Mouse (Mus musculus) naive thymus-derived CD4-positive, alpha-beta T cell, adult 2 months (primary cell): Measurements from ENCODE around the gene Gabrb2.

Experiments used
- DNase-seq: peaks from one replicate; pipeline ENCODE4 v3.0.0-alpha.2; 2011; ENCODE audit warnings: low read depth

Gabrb2 gene

DNA sequence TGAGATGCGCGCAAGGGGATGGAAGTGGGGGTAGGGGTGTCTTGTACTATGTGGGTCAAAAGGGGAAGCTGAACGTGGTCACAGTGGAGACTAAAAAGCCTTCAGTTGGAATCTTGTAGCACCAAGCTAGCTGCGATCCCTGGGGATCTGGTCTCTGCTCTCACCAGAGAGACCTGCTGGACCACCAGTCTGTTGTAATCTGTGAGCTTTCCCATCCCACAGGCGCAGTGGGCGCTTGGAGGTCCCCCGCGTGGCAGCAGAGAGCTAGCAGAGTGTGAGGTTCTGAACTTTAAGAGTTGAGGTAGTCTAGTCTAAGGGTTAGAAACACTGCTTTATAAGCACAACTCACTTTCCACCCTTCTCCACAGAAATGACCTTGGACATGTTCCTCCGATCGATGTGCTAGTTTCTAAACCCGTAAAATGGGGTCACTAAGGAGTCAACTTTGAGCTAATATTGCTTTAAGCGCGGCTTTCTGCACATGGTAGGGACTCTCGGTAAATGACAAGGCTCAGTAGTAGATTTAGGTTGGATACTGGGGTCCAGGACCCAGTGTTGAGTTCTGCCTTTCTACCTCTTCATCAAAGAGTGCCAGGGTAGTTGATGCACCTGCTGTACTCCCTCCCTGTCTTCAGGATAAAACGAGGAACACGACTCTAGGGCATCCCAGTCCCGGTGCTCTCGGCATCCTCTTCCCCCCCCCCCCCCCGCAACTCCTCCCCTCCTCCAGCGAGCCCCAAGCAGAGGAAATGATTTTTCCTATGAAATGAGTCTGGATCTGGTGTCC is at the start of gene Gabrb2:
TSS of gene Gabrb2 (plus strand) at position 762 of the 787 bp plus-strand sequence.
- DNase-seq = no peak

DNA sequence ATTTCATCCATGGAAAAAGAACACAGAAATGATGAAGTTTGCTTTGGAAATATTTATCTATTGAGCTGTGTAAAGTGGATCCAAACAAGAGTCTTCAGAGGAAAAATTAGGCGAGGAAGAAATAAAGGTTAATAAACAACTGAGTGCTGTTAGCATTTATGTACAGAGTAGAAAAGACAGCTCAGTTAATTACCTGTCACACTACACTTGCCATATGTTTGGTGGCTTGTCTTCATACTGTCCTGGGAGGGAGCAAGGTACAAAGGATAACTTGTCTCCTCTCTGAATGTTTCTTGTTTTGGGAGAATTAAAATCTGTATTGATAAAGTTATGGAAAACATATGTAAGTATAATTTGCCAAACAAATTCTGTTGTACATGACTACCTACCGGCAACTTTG is 40.6 kb upstream of the Gabrb2 start:
- DNase-seq = no peak

DNA sequence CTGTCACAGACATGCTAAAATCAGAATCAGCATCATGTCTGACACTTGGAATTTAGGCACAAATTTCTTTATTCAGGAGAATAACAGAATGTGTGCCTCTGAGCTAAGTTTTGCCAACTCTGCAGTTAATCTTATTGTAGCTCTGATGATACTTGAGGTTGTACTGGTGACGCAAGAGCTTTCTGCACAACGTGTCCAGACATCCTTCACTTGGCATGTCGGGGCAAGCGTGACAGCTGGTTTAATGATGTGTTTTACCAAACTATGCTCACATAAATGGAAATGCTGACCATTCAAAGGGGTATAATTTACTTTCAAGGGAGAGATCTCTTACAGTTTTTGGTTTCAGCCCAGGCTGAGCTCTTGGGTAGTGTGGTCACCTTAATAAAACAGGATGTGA is 33.1 kb upstream of the Gabrb2 start:
- no peak for DNase-seq

DNA sequence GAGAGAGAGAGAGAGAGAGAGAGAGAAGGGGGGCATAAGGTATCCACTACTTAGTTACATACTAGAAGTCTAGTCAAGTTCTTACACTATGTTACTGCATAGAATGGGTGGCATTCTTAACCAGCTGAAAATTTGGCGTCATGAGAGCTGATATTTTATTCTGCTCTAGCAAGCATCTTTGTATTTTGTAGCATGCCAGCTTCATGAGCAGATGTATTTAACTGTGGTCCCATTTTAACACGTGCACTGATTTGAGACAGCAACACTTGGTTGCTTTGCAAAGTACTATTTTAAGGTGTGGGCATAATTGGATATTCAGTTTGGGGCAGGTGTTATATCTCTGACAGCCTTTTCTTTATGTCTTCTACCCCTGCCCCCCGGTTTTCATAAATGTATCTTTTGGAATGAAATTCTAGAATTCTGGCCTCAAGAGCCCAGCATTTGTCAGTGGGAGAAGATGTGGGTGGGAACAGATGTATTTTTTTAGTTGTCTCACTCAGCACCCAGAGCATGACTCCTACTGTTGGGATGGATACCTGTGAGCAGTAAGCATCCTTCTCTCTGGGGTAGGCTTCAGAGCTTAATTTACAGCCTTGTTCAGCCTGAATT is 28.8 kb upstream of the Gabrb2 start:
- DNase-seq = no peak

GRCm38 (mm10) chr11:42393451-42393850 is 26.1 kb upstream of the Gabrb2 start:
- no peak for DNase-seq

DNA sequence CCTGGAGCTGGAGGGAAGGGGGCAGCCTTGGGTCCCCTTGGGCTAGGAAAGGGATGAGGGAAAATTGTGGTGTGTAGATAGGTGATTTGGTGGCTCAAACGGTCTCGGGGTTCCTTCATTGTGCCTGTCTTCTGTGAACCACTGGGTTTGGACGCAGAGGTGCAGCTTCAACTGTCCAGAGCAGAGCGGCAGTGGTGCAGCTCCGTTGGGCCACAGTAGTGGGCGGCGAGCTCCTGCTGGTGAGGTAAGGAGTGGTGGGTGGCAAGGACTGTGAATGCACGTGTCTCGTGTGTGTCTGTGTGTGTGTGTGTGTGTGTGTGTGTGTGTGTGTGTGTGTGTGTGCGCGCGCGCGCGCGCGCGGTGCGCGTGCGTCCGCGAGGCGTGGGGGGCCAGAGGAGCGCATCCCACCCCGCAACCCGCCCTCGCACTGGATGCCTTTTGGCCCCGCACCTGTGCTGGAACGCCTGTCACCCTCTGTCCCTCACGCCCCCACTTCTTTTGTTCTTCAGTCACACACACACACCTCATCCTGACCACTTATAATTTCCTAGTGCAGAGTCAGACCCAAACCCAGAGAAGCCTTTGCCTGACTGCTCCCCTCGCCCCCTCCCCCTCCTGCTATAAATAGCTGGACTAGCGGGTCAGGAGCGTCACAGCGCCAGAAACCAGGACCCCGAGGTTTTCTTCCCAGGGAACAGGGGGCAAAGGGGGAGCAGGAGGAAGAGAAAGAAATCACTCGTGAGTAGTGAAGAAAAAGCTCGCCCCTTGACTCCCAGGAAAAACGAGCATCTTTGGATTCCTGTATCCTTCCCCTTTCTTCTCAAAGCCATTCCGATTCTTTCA is 455 bp downstream of the Gabrb2 start:
- no peak for DNase-seq

GRCm38 (mm10) chr11:42420634-42421470 is 1.3 kb downstream of the Gabrb2 start:
- no peak for DNase-seq

DNA sequence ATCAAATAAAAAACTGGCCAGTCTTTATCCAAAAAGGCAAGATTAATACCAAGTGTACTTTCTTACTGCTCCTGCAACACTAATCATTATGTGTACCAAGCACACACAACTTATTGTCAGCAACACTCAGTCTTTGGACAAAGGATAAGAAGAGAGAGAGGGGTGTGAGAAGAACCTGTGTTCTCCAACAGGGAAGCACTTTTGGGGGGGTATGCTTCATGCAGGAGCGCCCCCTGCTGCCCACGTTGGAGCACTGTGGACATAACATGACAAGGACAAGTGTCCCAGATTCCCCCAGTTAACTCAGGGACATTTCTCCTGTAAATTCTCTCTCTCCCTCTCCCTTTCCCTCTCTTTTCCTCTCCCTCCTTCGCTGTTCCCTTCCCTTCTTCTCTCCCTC is 3.7 kb downstream of the Gabrb2 start:
- DNase-seq = no peak

DNA sequence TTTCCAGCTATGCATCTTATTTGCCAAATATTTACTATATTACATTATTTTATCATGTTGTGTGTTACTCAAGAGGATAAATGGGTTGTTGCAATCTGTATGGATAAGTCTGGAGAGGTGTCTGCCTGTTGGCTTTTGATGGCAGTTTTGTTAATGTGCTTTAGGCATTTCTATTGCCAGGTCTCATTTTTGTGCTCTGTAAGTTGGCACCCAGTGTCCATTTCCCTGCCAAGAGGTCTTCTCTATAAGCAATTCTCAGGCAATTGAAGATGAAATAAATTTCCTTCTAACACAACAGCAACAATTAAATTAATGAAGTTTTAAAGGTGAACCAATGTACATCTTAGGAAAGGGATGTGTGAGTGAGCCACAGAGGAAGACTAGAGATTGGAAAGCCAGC is 11.9 kb downstream of the Gabrb2 start:
- DNase-seq = no peak

DNA sequence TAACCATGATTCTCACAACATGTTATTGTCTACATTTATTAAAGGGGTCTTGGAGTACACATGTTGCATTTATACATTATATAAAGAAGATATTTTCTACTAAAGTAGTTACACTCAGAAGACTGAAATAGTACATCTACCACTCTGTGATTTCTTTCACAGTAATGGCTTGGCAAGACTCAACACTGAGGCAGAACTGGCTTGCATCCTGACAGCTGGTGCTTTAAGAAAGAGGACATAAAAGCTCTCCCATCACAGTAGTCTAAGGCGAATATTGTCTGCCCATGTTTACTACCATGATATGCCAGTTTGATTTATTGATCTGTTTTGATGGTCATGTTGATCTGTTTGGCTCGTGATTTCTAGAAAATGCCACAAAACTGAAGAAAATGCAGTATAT is 19.4 kb downstream of the Gabrb2 start:
- DNase-seq = no peak

DNA sequence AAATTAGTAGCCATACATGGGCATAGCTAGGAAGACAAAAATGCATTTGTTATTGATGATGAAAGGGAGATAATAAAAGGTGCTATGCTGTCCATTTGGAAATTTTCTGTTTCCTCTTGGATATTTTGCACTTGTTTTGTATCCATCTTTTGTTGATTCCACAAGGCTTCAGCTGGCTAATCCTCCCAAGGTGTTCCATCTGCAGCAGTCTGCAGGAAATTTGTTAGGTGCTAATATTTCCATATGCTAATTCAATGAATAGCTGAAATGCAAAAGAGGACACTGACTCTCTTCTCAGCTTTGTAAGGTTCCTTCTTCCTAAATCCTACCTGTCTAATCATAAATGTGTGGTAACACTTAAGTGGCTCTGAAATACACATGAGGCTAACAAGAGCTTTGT is 24.1 kb downstream of the Gabrb2 start:
- DNase-seq = no peak

- no peak for DNase-seq
Measured at GRCm38 (mm10) chr11:42448929-42449328, 29.4 kb downstream of the Gabrb2 start.

DNA sequence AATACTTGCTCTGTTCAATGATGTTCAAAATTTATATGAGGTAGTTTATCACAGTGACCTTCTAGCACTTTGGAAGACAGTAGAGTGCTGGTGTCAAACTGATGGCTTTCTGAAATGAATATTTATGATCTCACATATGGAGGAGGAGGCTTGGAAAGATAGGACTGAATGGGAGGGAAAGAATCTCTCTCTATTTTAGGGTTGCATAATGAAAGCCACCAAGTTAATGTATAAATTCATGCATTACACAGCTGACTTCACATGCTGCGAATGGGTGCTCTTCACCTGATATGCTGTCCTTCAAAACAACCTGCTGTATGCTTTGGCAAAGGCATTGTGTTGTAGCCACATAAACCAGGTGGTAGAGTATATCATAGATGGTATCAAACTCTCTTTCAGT is 44.6 kb downstream of the Gabrb2 start:
- no peak for DNase-seq

DNA sequence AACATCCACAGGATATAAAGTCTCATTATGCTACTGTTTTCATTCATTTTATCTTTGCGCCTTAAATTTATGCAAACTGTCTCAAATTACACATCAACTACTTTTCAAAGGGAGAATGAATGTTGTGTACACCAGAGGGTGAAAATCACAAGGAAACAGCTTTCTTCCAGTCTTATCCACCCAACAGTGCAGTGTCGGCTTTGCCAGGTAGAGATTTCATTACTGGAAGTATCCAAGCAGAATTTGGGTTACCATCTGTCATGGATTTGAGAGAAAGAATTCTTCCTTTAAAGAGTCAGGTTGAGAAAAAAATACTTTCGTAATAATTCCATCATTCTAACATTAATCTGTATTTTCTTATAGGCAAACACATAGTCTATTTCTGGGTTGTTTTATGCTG is 48.8 kb downstream of the Gabrb2 start:
- DNase-seq = no peak

GRCm38 (mm10) chr11:42474523-42474922 is 55.0 kb downstream of the Gabrb2 start:
- no peak for DNase-seq

DNA sequence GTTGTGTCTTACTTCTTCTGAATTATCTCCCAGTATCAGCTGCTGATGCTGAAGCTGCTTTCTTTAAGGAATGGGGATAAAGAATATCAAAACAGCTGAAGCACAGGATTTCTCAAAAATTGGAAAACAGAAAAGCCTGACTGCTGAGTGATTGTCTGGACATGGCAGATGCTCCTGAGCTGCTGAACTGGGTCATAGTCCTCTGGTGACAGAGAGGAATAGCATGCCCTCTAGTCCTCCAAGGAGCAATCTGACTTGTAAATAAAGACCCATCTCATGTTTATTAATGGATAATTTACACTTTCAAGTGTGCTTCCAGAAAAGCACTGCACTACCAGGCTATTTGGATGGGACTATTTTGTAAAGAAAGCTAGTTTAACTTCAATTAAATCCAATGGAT is 68.1 kb downstream of the Gabrb2 start:
- no peak for DNase-seq

- DNase-seq = no peak
Measured at GRCm38 (mm10) chr11:42501166-42501565, 81.6 kb downstream of the Gabrb2 start.

DNA sequence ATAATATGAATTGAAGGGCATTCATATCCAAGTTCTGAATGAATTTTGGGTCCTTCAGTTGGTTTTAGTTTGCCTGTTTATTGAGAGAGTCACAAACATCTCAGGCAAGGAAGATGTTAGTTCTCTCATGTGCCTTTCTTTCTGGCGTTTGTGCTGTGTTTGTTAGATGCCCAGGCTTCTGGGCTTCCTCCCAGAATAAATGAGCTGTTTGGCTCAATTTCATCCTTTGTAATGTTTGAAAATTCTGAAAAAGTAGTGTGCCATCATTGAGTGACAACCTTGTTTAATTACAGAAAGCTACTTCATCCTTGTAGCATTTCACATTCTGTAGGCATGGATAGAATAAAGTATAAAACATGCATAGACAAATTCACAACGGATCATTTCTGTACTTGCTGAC is 85.9 kb downstream of the Gabrb2 start:
- no peak for DNase-seq

- no peak for DNase-seq
Measured at GRCm38 (mm10) chr11:42505911-42506310, 86.4 kb downstream of the Gabrb2 start.

DNA sequence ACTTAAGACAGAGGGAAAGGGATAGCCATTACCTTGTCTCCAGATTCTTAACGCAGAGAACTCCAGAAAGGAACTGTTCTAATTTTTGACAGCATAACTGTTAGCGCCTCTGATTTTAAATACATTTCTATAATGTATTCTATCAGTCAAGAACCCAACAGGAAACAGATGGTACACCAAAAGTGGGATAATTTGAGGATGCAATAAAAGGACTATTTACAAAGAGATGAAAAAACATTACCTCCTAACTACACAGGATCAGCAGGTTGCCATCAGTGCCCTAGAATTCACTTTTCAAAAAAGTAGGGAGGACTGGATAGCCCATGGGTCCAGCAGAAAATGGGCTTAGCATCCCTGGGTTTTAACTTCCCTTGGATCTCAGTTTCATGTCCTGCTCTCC is 102.4 kb downstream of the Gabrb2 start:
- DNase-seq = no peak

- DNase-seq = no peak
Measured at GRCm38 (mm10) chr11:42528226-42528881, 108.8 kb downstream of the Gabrb2 start.

- DNase-seq = no peak
Measured at GRCm38 (mm10) chr11:42532577-42532976, 113.0 kb downstream of the Gabrb2 start.
